Mouse (Mus musculus) heart, embryonic 12.5 days (tissue): ENCODE data around the gene Ptov1. TPM values are rescaled to one million over a fixed set of nuclear protein-coding genes. Genes with fewer than 3 reads are reported as not detected.

Source experiments
- ATAC-seq: fragments of 200-750 bp; cut with Nextera tagmentation; 2 replicates; pipeline ENCODE4 v1.8.0; 2017; ENCODE audit warnings: moderate TSS enrichment, moderate library complexity; ENCODE audit not compliant: insufficient number of reproducible peaks, low FRiP score
- H3K27ac ChIP-seq: fragments of 300-500 bp; sonication (generic); 2 replicates; pipeline ENCODE4 v1.5.1; 2016; ENCODE audit warnings: mild to moderate bottlenecking, moderate library complexity; ENCODE audit not compliant: poor library complexity, severe bottlenecking
- H3K27me3 ChIP-seq: fragments of 300-500 bp; sonication (generic); replicated peaks from 2 replicates; pipeline ENCODE4 v1.6.1; 2016; ENCODE audit warnings: mild to moderate bottlenecking, moderate library complexity
- H3K36me3 ChIP-seq: fragments of 300-500 bp; sonication (generic); 2 replicates; pipeline ENCODE4 v1.6.1; 2016; ENCODE audit warnings: mild to moderate bottlenecking, moderate library complexity
- H3K4me1 ChIP-seq: fragments of 300-500 bp; sonication (generic); replicated peaks from 2 replicates; pipeline ENCODE4 v1.6.1; 2016; ENCODE audit warnings: mild to moderate bottlenecking
- H3K4me2 ChIP-seq: fragments of 300-500 bp; sonication (generic); 2 replicates; pipeline ENCODE4 v1.6.1; 2016; ENCODE audit warnings: mild to moderate bottlenecking, moderate library complexity
- H3K4me3 ChIP-seq: fragments of 300-500 bp; sonication (generic); 2 replicates; pipeline ENCODE4 v1.5.1; 2016; ENCODE audit warnings: mild to moderate bottlenecking
- H3K9ac ChIP-seq: fragments of 300-500 bp; sonication (generic); 2 replicates; pipeline ENCODE4 v1.6.1; 2016; ENCODE audit warnings: mild to moderate bottlenecking, moderate library complexity
- H3K9me3 ChIP-seq: fragments of 300-500 bp; sonication (generic); replicated peaks from 2 replicates; pipeline ENCODE4 v1.6.1; 2016; ENCODE audit warnings: mild to moderate bottlenecking, moderate library complexity
- WGBS: fragments of 180-500 bp; shearing (Covaris S2); methylation state at CpG from one replicate; pipeline ENCODE4 v1.1.7; 2016; 5-methylcytosine and 5-hydroxymethylcytosine counted together
- polyA plus RNA-seq: library from polyadenylated mRNA; unstranded; fragments of >200 nt; fragmentation: Nextera tagmentation; extraction: Ambion mirVana; gene quantifications from 2 replicates; pipeline ENCODE4 v1.2.1, GENCODE M21; 2016

Ptov1 gene
- 308 and 321 TPM in 2 replicates for polyA plus RNA-seq

GRCm38 (mm10) chr7:44869697-44870528 lies at the start of gene Ptov1:
Gene Ptov1, minus strand, starts transcription at chr7:44869788.
- H3K9me3 ChIP-seq: no peaks in the 10 kb centered on the region
- peaks cover 7% of the 10 kb centered on the region for H3K36me3 ChIP-seq
- peak within 1 kb of the TSS; percentile 99 for H3K9ac ChIP-seq
- H3K27ac ChIP-seq: peak within 1 kb of the TSS; percentile 100
- H3K4me1 ChIP-seq: peaks cover 60% of the 10 kb centered on the region
- no peaks in the 10 kb centered on the region for H3K27me3 ChIP-seq
- H3K4me2 ChIP-seq: peak within 1 kb of the TSS; percentile 90
- peak within 1 kb of the TSS; percentile 91 for H3K4me3 ChIP-seq
- WGBS: 7% methylated on average over 29 of the region's 29 CpGs
- ATAC-seq: peak; percentile 89

- Histone ChIP-seq H3K9me3 (no peaks in the 10 kb centered on the region), H3K4me3 (no peak overlapping the region), H3K27ac (no peak overlapping the region), H3K27me3 (no peaks in the 10 kb centered on the region), H3K4me1 (peaks cover 37% of the 10 kb centered on the region), H3K9ac (no peak overlapping the region), H3K4me2 (no peak overlapping the region), H3K36me3 (peaks cover 59% of the 10 kb centered on the region)
- WGBS: 94% methylated on average over 5 of the region's 5 CpGs
- no peak for ATAC-seq
These were observed 49.5 kb upstream of the Ptov1 start for GRCm38 (mm10) chr7:44919127-44919526.

DNA sequence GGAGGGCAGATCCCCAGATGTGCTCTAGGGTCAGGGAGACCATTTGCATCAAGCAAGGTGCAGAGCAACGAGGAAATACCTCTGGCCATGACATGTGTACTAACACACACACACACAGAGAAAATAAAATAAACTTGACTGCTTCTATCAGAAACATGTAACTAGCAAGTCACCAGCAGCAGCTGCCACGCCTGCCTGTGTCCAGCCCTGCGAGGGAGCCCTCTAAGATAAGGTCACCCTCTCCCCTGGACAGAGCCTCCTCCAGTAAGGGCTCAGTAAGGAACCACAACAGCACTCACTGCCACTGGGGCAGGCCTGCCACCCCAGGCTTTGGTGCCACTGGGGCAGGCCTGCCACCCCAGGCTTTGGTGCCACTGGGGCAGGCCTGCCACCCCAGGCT lies 48.6 kb upstream of the Ptov1 start:
- Histone ChIP-seq H3K9me3 (no peaks in the 10 kb centered on the region), H3K9ac (peak overlapping the region; percentile 22; the same call in 1 of the 2 replicates), H3K36me3 (peaks cover 60% of the 10 kb centered on the region), H3K4me2 (no peak overlapping the region), H3K27me3 (no peaks in the 10 kb centered on the region), H3K4me1 (peaks cover 40% of the 10 kb centered on the region), H3K27ac (no peak overlapping the region), H3K4me3 (no peak overlapping the region)
- 58% methylated on average over 3 of the region's 3 CpGs for WGBS
- no peak for ATAC-seq

GRCm38 (mm10) chr7:44916881-44917280 lies 47.3 kb upstream of the Ptov1 start:
- ATAC-seq: no peak
- Histone ChIP-seq H3K27ac (no peak overlapping the region), H3K27me3 (no peaks in the 10 kb centered on the region), H3K36me3 (peaks cover 59% of the 10 kb centered on the region), H3K4me2 (no peak overlapping the region), H3K9ac (no peak overlapping the region), H3K4me1 (peaks cover 40% of the 10 kb centered on the region), H3K4me3 (no peak overlapping the region), H3K9me3 (no peaks in the 10 kb centered on the region)
- 92% methylated on average over 4 of the region's 4 CpGs for WGBS

DNA sequence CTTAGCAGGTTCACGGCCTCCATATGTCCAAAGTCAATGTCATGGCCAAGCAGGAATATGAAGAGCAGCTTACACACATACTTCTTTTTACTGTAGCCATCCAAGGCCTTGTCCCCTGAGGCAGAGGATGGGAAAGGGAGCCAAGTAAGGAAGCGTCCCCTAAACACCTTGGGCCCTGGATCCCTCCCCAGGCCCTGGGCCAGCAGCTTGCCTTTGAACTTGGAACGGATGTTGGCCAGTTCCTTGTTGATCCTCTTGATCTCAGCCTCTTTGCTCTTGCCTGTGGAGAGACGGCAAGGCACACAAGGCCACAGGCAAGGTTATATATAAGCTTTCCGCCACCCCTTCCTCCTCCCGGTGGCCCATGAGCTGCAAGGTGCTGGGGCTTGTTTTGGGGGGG lies 46.6 kb upstream of the Ptov1 start:
- H3K27me3 ChIP-seq: no peaks in the 10 kb centered on the region
- H3K4me1 ChIP-seq: peaks cover 40% of the 10 kb centered on the region
- no peaks in the 10 kb centered on the region for H3K9me3 ChIP-seq
- no peak overlapping the region for H3K27ac ChIP-seq
- no peak overlapping the region for H3K4me2 ChIP-seq
- no peak overlapping the region for H3K4me3 ChIP-seq
- H3K36me3 ChIP-seq: peaks cover 62% of the 10 kb centered on the region
- H3K9ac ChIP-seq: no peak overlapping the region
- WGBS: 80% methylated on average over 6 of the region's 6 CpGs
- no peak for ATAC-seq

DNA sequence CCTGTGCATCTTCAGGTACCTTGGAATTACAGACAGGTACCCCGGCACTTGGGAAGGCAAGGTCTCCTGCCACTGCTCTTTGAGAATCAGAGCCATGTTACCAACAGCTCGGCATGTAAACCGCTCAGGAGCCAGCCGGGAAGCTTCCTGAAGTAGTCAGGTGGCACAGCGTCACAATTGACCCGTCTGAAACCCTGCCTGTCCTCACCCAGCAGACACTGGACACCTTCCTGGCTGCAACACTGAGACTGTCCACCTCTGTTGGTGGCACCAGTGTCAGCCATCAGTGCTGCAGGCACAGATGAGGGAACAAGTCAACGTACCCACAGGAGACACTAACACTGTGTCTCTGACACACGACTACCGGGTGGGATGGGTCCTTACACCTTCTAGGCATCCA lies 45.7 kb upstream of the Ptov1 start:
- ATAC-seq: no peak
- peaks cover 40% of the 10 kb centered on the region for H3K4me1 ChIP-seq
- no peak overlapping the region for H3K9ac ChIP-seq
- 92% methylated on average over 9 of the region's 9 CpGs for WGBS
- no peak overlapping the region for H3K27ac ChIP-seq
- H3K9me3 ChIP-seq: no peaks in the 10 kb centered on the region
- no peak overlapping the region for H3K4me2 ChIP-seq
- peaks cover 70% of the 10 kb centered on the region for H3K36me3 ChIP-seq
- no peaks in the 10 kb centered on the region for H3K27me3 ChIP-seq
- H3K4me3 ChIP-seq: no peak overlapping the region

DNA sequence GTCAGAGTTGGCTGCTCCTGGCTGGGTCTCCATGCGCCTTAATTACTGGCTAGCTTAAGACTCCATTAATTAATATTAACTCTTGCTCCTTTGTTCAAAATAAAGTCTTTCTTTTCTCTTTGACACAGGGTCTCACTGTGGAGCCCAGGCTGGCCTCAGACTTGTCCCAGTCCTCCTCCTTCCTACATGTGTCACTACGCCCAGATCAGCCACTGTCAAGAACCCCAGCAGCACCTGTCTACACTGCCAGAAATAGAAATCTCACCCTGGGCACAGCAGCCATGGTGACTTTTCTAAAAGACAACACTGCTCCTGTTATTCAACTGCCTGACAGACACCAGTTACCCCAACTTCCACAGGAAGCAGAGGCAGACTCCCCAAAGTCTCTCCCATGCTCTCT lies 44.8 kb upstream of the Ptov1 start:
- no peak for ATAC-seq
- Histone ChIP-seq H3K36me3 (peaks cover 71% of the 10 kb centered on the region), H3K4me3 (no peak overlapping the region), H3K4me2 (no peak overlapping the region), H3K27ac (0 out of 2 replicates have a peak overlapping the region, but pooled peaks have one; percentile 32), H3K27me3 (no peaks in the 10 kb centered on the region), H3K4me1 (peaks cover 40% of the 10 kb centered on the region), H3K9me3 (no peaks in the 10 kb centered on the region), H3K9ac (no peak overlapping the region)
- WGBS: 72% methylated on average over 2 of the region's 2 CpGs

- Histone ChIP-seq H3K27me3 (no peaks in the 10 kb centered on the region), H3K9ac (no peak overlapping the region), H3K4me2 (no peak overlapping the region), H3K4me3 (no peak overlapping the region), H3K9me3 (no peaks in the 10 kb centered on the region), H3K27ac (no peak overlapping the region), H3K4me1 (peaks cover 1% of the 10 kb centered on the region), H3K36me3 (peaks cover 98% of the 10 kb centered on the region)
- no peak for ATAC-seq
- whole genome bisulfite sequencing: 78% methylated on average over 15 of the region's 15 CpGs
These were observed 39.3 kb upstream of the Ptov1 start for GRCm38 (mm10) chr7:44908706-44909476.

DNA sequence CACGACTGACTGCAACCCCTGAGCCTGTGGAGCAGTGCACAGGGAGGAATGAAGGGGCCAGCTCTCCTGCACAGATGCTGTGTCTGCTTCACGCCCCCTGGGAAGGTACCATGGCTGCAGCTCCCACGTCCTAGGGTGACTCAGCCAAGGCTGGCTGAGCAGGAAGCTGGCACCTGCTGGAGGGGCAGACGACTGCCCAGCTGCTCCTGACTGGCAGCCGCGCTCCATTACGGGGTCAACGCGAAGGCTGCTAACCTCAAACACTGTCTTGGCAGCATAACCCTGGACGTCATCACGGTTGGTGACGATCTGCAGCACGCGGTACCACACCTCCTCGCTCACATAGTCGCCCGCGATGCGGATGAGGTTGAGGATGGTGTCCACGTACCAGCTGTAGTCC lies 35.8 kb upstream of the Ptov1 start:
- H3K4me1 ChIP-seq: peaks cover 13% of the 10 kb centered on the region
- ATAC-seq: no peak
- 87% methylated on average over 20 of the region's 20 CpGs for WGBS

DNA sequence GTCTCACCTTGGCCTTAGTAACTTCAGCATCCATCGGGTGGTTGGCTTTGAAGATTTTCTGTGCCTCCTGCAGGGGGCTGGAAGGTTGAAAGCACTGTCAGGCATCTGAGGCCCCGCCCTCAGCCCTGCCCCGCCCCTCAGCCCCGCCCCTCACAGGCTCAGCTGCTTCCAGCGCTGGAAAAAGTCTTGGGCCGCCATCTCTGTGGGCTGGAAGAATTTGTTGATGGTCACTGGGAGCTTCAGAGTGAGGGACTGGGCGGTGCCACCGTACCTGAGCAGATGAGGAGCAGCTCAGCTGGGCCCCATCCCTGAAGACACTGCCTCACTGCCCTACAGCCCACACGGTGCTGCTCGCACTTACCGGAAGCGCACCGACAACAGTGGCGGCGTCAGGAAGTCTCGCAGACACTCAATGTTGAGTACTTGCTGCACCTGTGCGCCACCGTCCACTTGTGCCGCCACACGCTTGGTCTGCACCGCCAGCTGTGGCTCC lies 31.7 kb upstream of the Ptov1 start:
- no peaks in the 10 kb centered on the region for H3K27me3 ChIP-seq
- H3K36me3 ChIP-seq: peaks cover 77% of the 10 kb centered on the region
- H3K4me3 ChIP-seq: peak overlapping the region; percentile 28
- H3K9me3 ChIP-seq: no peaks in the 10 kb centered on the region
- WGBS: 20% methylated on average over 21 of the region's 21 CpGs
- H3K9ac ChIP-seq: no peak overlapping the region
- H3K4me2 ChIP-seq: peak overlapping the region; percentile 63
- peak; percentile 49 for ATAC-seq
- H3K4me1 ChIP-seq: peaks cover 29% of the 10 kb centered on the region
- H3K27ac ChIP-seq: peak overlapping the region; percentile 47; the same call in 1 of the 2 replicates

More for the DNA sequence above, 35.8 kb upstream of the Ptov1 start:
- H3K27ac ChIP-seq: no peak overlapping the region
- no peak overlapping the region for H3K4me2 ChIP-seq
- H3K9ac ChIP-seq: no peak overlapping the region
- no peaks in the 10 kb centered on the region for H3K27me3 ChIP-seq
- peaks cover 99% of the 10 kb centered on the region for H3K36me3 ChIP-seq
- no peaks in the 10 kb centered on the region for H3K9me3 ChIP-seq
- no peak overlapping the region for H3K4me3 ChIP-seq

GRCm38 (mm10) chr7:44900632-44901031 lies 31.0 kb upstream of the Ptov1 start:
- Histone ChIP-seq H3K9ac (no peak overlapping the region), H3K27me3 (no peaks in the 10 kb centered on the region), H3K9me3 (no peaks in the 10 kb centered on the region), H3K4me1 (peaks cover 29% of the 10 kb centered on the region), H3K4me3 (no peak overlapping the region), H3K4me2 (no peak overlapping the region; the same call in 1 of the 2 replicates), H3K36me3 (peaks cover 70% of the 10 kb centered on the region), H3K27ac (no peak overlapping the region)
- ATAC-seq: no peak
- WGBS: 89% methylated on average over 11 of the region's 11 CpGs
